Mouse (Mus musculus): ENCODE results near the gene Trex2.
"Not testable (repeated sequence)": the region's sequence is repeated elsewhere in the genome, so short reads cannot be mapped to it uniquely, and the experiment has no call there.

The Trex2 gene

DNA sequence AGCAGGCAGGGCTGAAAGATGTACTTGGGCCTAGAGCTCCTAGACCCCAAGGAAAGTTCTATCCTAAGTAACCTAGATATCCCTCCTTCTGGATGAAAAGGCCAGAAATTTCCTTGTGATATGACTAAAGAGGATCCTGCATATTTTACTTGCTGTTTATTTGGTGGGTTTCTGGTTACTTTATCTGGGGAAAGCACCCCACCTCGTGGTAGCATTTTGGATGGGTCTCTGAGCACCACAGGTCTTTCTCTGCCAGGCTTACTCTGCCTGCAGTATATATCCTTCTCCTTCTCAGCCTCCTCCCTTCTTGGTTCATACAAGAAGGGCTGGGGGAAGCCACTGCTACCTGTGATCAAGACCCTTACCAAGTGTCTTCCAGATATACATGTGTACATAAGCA lies 22.4 kb downstream of the Trex2 start:
- no peak for DNase-seq

DNA sequence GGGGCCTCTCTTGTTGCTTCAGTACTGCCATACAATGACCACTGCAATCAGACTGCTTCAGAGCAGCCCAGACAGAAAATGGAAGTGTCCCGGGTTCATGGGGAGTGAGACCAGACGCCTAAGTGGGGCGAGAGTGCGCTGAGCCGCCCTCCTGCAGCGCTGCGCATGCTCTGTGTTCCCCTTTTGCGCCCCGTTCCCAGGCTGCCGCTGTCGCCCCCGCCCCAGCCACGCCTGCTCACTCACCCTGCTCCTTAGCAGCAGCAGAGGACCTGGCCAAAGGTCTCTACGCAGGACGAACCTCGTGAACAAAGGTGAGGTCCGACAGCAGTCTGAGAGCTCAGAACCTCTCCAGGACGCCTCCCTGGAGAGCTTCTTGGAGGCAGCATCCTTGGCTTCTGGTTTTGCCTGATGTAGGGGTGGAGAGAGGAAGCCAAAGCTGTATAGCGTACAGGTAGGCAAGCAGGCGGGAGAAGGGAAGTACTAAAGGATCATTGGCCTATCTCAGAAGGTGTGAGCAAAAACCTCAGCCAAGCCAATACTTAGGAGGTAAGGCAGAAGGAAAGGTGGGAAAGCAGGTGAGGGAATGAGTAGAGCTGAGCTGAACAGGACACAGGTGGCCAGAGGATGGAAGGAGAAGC lies 24.1 kb downstream of the Trex2 start, which contains the start of gene Zfp92:
TSS of gene Zfp92 (plus strand) at position 217 of the 638 bp plus-strand sequence.
- DNase-seq, result peak in 1 of 2 experiments; percentile 1

DNA sequence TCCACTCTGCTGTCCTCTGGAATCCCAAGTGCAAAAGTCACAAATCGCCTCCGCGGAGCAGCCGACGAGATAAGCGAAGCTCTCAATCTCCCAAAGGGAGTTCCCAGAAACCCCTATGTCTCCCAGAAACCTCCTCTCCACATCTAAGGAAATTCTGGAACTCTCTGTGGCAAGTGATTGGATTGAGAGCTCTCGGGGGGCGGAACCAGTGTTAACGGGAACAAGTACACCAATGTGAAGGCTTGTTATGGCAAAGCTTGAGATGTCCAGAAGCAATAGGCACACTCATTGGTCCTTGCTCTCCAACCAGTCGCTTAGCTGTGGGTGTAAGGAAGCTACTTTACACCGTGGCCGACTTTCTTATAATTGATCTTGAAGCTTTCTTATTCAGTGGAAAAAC lies 33.5 kb downstream of the Trex2 start:
- DNase-seq, result no peak

DNA sequence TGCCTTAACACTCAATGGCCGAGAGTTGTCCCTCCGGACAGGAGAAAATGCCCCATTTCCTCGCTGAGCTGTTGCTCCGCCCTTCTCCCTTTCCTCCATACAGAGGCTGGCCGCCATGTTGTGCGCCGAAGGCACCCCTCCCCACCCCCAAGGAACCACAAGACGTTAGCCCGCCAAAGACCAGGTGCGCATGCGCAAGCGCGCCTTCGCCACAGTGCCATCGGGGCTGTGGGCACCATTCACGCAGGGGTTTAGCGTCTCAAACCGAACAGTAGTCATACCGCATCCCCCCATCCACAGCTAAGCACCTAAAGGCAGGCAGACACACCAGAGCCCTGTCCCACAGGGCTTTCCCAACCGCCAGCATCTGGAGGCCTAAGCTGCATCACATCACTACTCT lies 34.2 kb downstream of the Trex2 start:
- no peak for DNase-seq

DNA sequence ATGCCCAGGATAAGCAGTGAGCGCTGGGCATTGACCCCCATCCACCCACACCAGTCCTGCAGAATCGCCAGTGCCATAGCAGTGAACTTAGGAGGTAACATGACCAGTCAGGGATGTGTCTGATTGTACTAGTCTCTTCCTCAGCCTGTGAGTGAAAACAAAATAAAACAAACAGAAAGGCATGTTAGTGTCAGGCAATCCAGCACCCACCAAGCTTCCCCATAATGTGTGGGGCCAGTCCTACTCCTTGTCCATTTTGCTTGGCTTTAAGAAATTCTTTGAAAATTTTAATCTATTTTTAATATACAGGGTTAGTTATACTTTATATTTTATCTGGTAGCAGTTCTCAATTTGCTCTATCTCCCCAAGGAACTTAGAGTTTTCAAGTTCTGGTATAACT lies 36.5 kb downstream of the Trex2 start, which contains the start of gene Gm18336:
TSS of gene Gm18336 (minus strand) at position 101 of the 400 bp plus-strand sequence.
- DNase-seq, result not testable (repeated sequence)

DNA sequence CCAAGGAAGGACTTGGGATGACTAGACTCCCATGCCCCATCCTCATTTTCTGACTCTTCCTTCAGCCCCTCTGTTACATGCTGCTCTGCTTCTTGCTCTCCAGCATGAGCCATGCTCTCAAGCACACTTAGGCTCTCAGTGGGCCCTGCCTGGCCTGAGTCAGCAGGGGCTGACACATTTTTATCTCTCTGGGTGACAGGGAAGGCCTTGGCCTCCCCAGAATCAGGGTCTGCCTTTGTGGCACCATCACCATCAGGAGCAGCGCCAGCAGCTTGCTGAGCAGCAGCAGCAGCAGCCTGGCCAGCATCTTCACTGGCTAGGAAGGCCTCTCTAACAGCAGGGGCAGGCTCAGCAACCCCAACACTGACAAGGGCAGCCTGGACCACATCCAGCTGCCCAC lies 38.7 kb downstream of the Trex2 start:
- no peak for DNase-seq

DNA sequence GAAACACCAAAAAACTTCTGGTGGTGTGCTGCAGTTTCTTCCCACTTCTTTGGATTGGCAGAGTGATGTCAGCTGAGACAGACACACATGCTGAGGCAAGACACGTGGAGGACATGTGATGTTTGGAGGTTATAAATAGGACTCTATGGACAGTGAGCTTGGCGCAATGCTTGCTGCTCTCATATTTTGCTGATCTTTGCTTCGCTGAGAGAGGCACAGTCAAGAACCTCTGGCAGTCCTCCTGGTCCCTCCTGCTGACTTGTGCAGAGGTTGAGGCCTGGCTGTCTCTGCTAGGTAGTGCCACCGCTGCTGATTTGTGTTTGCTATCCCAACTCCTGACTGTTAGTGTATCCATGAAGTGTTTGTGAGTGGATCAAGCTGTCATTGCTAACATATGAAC lies 43.7 kb downstream of the Trex2 start:
- DNase-seq, result no peak

DNA sequence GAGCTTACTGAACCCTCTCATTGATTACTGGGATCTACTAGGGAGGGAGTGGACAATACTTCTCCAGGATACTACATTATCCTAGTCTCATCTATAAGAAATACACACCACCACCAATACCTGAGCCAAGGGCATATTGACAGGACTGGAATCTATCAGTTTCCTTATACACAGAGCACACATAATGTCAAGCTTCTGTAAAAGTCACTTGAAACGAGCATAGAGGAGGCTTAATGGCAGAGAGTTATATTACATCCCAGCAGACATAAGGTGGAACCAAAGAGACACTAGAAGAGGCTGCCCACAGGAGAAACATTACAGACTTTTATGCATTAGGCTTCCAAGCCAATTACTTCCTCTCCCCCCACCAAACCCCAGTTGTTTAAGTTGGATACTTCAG lies 50.2 kb downstream of the Trex2 start:
- DNase-seq, result no peak

DNA sequence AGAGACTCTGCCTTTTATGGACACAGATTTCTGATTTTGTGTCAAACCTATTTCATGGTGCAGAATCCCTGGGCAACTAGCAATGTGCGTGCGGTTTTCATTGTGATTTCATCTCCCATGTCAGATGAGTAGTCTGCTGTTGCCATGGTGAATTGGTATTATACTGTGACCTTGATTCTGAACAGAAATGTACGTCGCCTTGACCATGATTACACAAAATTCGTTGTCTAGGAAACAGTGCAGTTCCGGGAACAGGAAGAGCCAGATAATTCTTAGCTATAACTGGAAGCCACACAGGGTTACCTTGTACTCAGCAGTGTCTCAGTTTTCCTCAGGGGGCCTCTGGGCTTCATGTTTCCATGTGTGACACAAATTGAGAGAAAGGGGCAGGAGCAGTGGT lies 50.7 kb downstream of the Trex2 start:
- DNase-seq, result no peak
